Mouse (Mus musculus): ENCODE measurements around the gene Gad1. TPM values are rescaled to one million over a fixed set of nuclear protein-coding genes. Genes with fewer than 3 reads are reported as not detected.

Gene Gad1
- polyA plus RNA-seq, 1 experiment from 2014 or later = 24.4 TPM

DNA sequence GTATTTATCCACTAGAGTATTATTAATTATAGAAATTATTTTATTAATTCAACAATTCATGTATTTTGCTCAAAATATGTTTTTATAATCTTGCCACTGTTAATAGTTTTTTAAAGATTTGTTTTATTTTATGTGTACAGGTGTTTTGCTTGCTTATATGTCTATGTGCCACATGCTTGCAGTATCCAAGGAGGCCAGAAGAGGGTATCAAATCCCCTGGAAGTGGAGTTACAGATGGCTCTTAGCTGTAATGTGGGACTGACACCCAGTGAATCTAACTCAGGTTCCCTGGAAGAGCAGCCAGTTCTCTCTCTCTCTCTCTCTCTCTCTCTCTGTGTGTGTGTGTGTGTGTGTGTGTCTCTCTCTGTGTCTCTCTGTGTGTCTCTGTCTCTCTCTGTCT, 88.1 kb downstream of the Gad1 start:
- H3K27me3 ChIP-seq = no peaks in the 10 kb centered on the region
- ATAC-seq (ENCODE audit: low FRiP score) = no peak
- H3K9ac ChIP-seq = no peak overlapping the region
- H3K9me3 ChIP-seq (replicated peaks) = no peaks in the 10 kb centered on the region
- no peak overlapping the region for H3K27ac ChIP-seq
- no peak overlapping the region for H3K4me2 ChIP-seq (replicated peaks)
- peaks cover 4% of the 10 kb centered on the region; the same call in 1 of the 2 replicates for H3K4me1 ChIP-seq
- H3K4me3 ChIP-seq = no peak overlapping the region
- H3K36me3 ChIP-seq = no peaks in the 10 kb centered on the region

DNA sequence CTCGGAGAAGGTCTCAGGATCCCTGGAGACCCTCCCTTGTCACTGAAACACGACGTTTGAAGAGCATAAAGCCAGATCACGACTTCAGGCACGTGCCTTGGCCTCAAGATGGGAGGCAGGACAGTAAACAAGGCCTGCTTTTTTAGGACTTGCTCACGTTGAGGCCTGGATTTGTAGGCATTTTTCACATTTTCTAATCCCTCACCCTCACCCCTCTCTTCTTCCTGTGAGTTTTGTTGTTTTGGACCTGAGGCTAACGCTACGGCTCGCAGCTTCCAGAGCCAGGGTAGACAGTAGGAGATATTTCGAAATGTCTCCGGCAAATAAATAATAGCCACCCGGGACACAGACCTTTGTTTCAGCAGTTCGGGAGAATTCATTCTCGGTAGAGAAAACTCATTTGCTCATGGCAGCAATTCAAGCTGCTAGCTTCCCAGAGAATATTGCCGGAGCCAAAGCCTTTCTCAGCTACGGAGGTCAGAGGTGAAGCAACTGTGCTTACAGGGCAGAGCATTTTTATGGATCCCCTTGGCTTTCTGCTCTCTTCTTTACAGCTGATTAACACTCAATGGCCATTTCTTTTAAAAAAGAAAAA, 90.2 kb downstream of the Gad1 start:
- Histone ChIP-seq H3K4me1 (peaks cover 4% of the 10 kb centered on the region; the same call in 1 of the 2 replicates), H3K27ac (no peak overlapping the region), H3K4me2 (replicated peaks) (no peak overlapping the region), H3K9ac (no peak overlapping the region), H3K36me3 (no peaks in the 10 kb centered on the region), H3K27me3 (no peaks in the 10 kb centered on the region), H3K4me3 (no peak overlapping the region), H3K9me3 (replicated peaks) (no peaks in the 10 kb centered on the region)
- ATAC-seq (ENCODE audit: low FRiP score) = no peak
- 45% methylated on average over 16 of the region's 16 CpGs for WGBS

GRCm38 (mm10) chr2:70645266-70645780, 92.5 kb downstream of the Gad1 start:
- WGBS = 87% methylated on average over 6 of the region's 6 CpGs
- no peak overlapping the region for H3K4me2 ChIP-seq (replicated peaks)
- H3K27me3 ChIP-seq = no peaks in the 10 kb centered on the region
- no peak overlapping the region for H3K4me3 ChIP-seq
- peaks cover 4% of the 10 kb centered on the region; the same call in 1 of the 2 replicates for H3K4me1 ChIP-seq
- no peak overlapping the region for H3K27ac ChIP-seq
- no peak for ATAC-seq (ENCODE audit: low FRiP score)
- no peaks in the 10 kb centered on the region for H3K9me3 ChIP-seq (replicated peaks)
- no peaks in the 10 kb centered on the region for H3K36me3 ChIP-seq
- no peak overlapping the region for H3K9ac ChIP-seq

GRCm38 (mm10) chr2:70647681-70648080, 94.8 kb downstream of the Gad1 start:
- no peaks in the 10 kb centered on the region for H3K27me3 ChIP-seq
- ATAC-seq (ENCODE audit: low FRiP score) = no peak
- no peak overlapping the region for H3K27ac ChIP-seq
- no peak overlapping the region for H3K4me2 ChIP-seq (replicated peaks)
- no peak overlapping the region for H3K4me3 ChIP-seq
- no peaks in the 10 kb centered on the region for H3K36me3 ChIP-seq
- 30% methylated on average over 4 of the region's 4 CpGs for WGBS
- H3K4me1 ChIP-seq = peaks cover 4% of the 10 kb centered on the region; the same call in 1 of the 2 replicates
- no peaks in the 10 kb centered on the region for H3K9me3 ChIP-seq (replicated peaks)
- no peak overlapping the region for H3K9ac ChIP-seq

GRCm38 (mm10) chr2:70648271-70648670, 95.4 kb downstream of the Gad1 start:
- no peak for ATAC-seq (ENCODE audit: low FRiP score)
- WGBS = 84% methylated on average over 5 of the region's 5 CpGs
- H3K4me2 ChIP-seq (replicated peaks) = no peak overlapping the region

GRCm38 (mm10) chr2:70649471-70649870, 96.6 kb downstream of the Gad1 start:
- Histone ChIP-seq H3K27ac (no peak overlapping the region), H3K9me3 (replicated peaks) (no peaks in the 10 kb centered on the region), H3K4me3 (no peak overlapping the region), H3K27me3 (no peaks in the 10 kb centered on the region), H3K9ac (no peak overlapping the region), H3K4me2 (replicated peaks) (no peak overlapping the region), H3K4me1 (no peaks in the 10 kb centered on the region), H3K36me3 (no peaks in the 10 kb centered on the region)
- WGBS = 89% methylated on average over 4 of the region's 4 CpGs
- no peak for ATAC-seq (ENCODE audit: low FRiP score)

More at GRCm38 (mm10) chr2:70648271-70648670, 95.4 kb downstream of the Gad1 start:
- Histone ChIP-seq H3K9ac (no peak overlapping the region), H3K9me3 (replicated peaks) (no peaks in the 10 kb centered on the region), H3K27ac (no peak overlapping the region), H3K36me3 (no peaks in the 10 kb centered on the region), H3K4me1 (no peaks in the 10 kb centered on the region), H3K27me3 (no peaks in the 10 kb centered on the region), H3K4me3 (no peak overlapping the region)

Other genes starting within 250 kb of the Gad1 start
- gene Sp5, start 78.1 kb upstream of the Gad1 start, polyA plus RNA-seq (2016; fragmentation: Nextera tagmentation; extraction: Ambion mirVana) = 6.3 and 7.4 TPM in 2 replicates
- 2.6 and 3.4 TPM in 2 replicates for gene Erich2, start 44.3 kb upstream of the Gad1 start, polyA plus RNA-seq (2016; fragmentation: Nextera tagmentation; extraction: Ambion mirVana)
- gene Gorasp2, start 108.5 kb downstream of the Gad1 start, polyA plus RNA-seq (2016; fragmentation: Nextera tagmentation; extraction: Ambion mirVana) = 132 and 143 TPM in 2 replicates
- gene Gm26558, start 109.0 kb downstream of the Gad1 start, polyA plus RNA-seq (2016; fragmentation: Nextera tagmentation; extraction: Ambion mirVana) = 4.4 and 5.0 TPM in 2 replicates

Measured in hindbrain, embryonic 12.5 days (tissue).